Mouse (Mus musculus): ENCODE measurements at regions not wholly inside any gene's neighbourhood (a gene's known extent, or its start where the extent isn't known, plus 50 kb on each side); places are given as distances from the start of the nearest gene placed in this dataset.

GRCm38 (mm10) chr6:20725948-20726347 lies 489.4 kb upstream of the Kcnd2 start:
- Histone ChIP-seq H3K9me3 (ENCODE audit: low read length) (no peaks in the 10 kb centered on the region), H3K36me3 (ENCODE audit: insufficient read depth, low read length) (no peaks in the 10 kb centered on the region), H3K9ac (replicated peaks; ENCODE audit: low read length) (no peak overlapping the region), H3K4me2 (ENCODE audit: low read depth, low read length) (no peak overlapping the region), H3K27ac (no peak overlapping the region), H3K4me3 (ENCODE audit: low read length) (no peak overlapping the region), H3K27me3 (ENCODE audit: insufficient read depth, low read length) (no peaks in the 10 kb centered on the region), H3K4me1 (ENCODE audit: insufficient read depth, low read length) (no peaks in the 10 kb centered on the region)
- TF ChIP-seq CTCF (IDR thresholded peaks at IDR 0.05; ENCODE audit: low read depth) = no peak
- 77% methylated on average over 1 of the region's 1 CpGs for WGBS
- no peak for DNase-seq (ENCODE audit: low spot score)
- no peak for ATAC-seq

GRCm38 (mm10) chr6:20739095-20739494 lies 476.2 kb upstream of the Kcnd2 start:
- Histone ChIP-seq H3K9me3 (ENCODE audit: low read length) (peaks cover 2% of the 10 kb centered on the region; the same call in 1 of the 2 replicates), H3K4me3 (ENCODE audit: low read length) (no peak overlapping the region), H3K4me2 (ENCODE audit: low read depth, low read length) (no peak overlapping the region), H3K36me3 (ENCODE audit: insufficient read depth, low read length) (no peaks in the 10 kb centered on the region), H3K27me3 (ENCODE audit: insufficient read depth, low read length) (no peaks in the 10 kb centered on the region), H3K27ac (no peak overlapping the region), H3K4me1 (ENCODE audit: insufficient read depth, low read length) (no peaks in the 10 kb centered on the region), H3K9ac (replicated peaks; ENCODE audit: low read length) (no peak overlapping the region)
- TF ChIP-seq CTCF (IDR thresholded peaks at IDR 0.05; ENCODE audit: low read depth) = no peak
- no peak for ATAC-seq
- DNase-seq (ENCODE audit: low spot score) = no peak

GRCm38 (mm10) chr6:20740406-20740805 lies 474.9 kb upstream of the Kcnd2 start:
- Histone ChIP-seq H3K4me2 (ENCODE audit: low read depth, low read length) (no peak overlapping the region), H3K9me3 (ENCODE audit: low read length) (peaks cover 2% of the 10 kb centered on the region; the same call in 1 of the 2 replicates), H3K27ac (no peak overlapping the region), H3K36me3 (ENCODE audit: insufficient read depth, low read length) (no peaks in the 10 kb centered on the region), H3K4me1 (ENCODE audit: insufficient read depth, low read length) (no peaks in the 10 kb centered on the region), H3K27me3 (ENCODE audit: insufficient read depth, low read length) (no peaks in the 10 kb centered on the region), H3K4me3 (ENCODE audit: low read length) (no peak overlapping the region), H3K9ac (replicated peaks; ENCODE audit: low read length) (no peak overlapping the region)
- no peak for DNase-seq (ENCODE audit: low spot score)
- no peak for ATAC-seq
- WGBS = 76% methylated on average over 1 of the region's 1 CpGs
- no peak for TF ChIP-seq CTCF (IDR thresholded peaks at IDR 0.05; ENCODE audit: low read depth)

GRCm38 (mm10) chr6:20741240-20741639 lies 474.1 kb upstream of the Kcnd2 start:
- no peak overlapping the region for H3K27ac ChIP-seq
- H3K36me3 ChIP-seq (ENCODE audit: insufficient read depth, low read length) = no peaks in the 10 kb centered on the region
- no peaks in the 10 kb centered on the region for H3K4me1 ChIP-seq (ENCODE audit: insufficient read depth, low read length)
- DNase-seq (ENCODE audit: low spot score) (no peak), ATAC-seq (peak; percentile 51; the same call in 1 of the 2 replicates)
- no peak overlapping the region for H3K4me3 ChIP-seq (ENCODE audit: low read length)
- no peak for TF ChIP-seq CTCF (IDR thresholded peaks at IDR 0.05; ENCODE audit: low read depth)
- no peak overlapping the region for H3K4me2 ChIP-seq (ENCODE audit: low read depth, low read length)
- H3K9ac ChIP-seq (replicated peaks; ENCODE audit: low read length) = no peak overlapping the region
- WGBS = 65% methylated on average over 1 of the region's 1 CpGs
- H3K27me3 ChIP-seq (ENCODE audit: insufficient read depth, low read length) = no peaks in the 10 kb centered on the region
- H3K9me3 ChIP-seq (ENCODE audit: low read length) = peaks cover 2% of the 10 kb centered on the region; the same call in 1 of the 2 replicates

GRCm38 (mm10) chr6:20757240-20757639 lies 458.1 kb upstream of the Kcnd2 start:
- no peaks in the 10 kb centered on the region for H3K36me3 ChIP-seq (ENCODE audit: insufficient read depth, low read length)
- H3K9me3 ChIP-seq (ENCODE audit: low read length) = no peaks in the 10 kb centered on the region
- DNase-seq (ENCODE audit: low spot score) (peak; percentile 4), ATAC-seq (no peak)
- H3K4me1 ChIP-seq (ENCODE audit: insufficient read depth, low read length) = no peaks in the 10 kb centered on the region
- no peak overlapping the region for H3K4me3 ChIP-seq (ENCODE audit: low read length)
- H3K27ac ChIP-seq = no peak overlapping the region
- no peaks in the 10 kb centered on the region for H3K27me3 ChIP-seq (ENCODE audit: insufficient read depth, low read length)
- no peak overlapping the region for H3K9ac ChIP-seq (replicated peaks; ENCODE audit: low read length)
- TF ChIP-seq CTCF (IDR thresholded peaks at IDR 0.05; ENCODE audit: low read depth) = no peak
- no peak overlapping the region for H3K4me2 ChIP-seq (ENCODE audit: low read depth, low read length)

GRCm38 (mm10) chr6:20761300-20761699 lies 454.0 kb upstream of the Kcnd2 start:
- no peak for TF ChIP-seq CTCF (IDR thresholded peaks at IDR 0.05; ENCODE audit: low read depth)
- Histone ChIP-seq H3K4me2 (ENCODE audit: low read depth, low read length) (no peak overlapping the region), H3K36me3 (ENCODE audit: insufficient read depth, low read length) (no peaks in the 10 kb centered on the region), H3K27me3 (ENCODE audit: insufficient read depth, low read length) (no peaks in the 10 kb centered on the region), H3K9ac (replicated peaks; ENCODE audit: low read length) (no peak overlapping the region), H3K4me1 (ENCODE audit: insufficient read depth, low read length) (no peaks in the 10 kb centered on the region), H3K4me3 (ENCODE audit: low read length) (no peak overlapping the region), H3K27ac (no peak overlapping the region), H3K9me3 (ENCODE audit: low read length) (no peaks in the 10 kb centered on the region)
- 79% methylated on average over 1 of the region's 1 CpGs for WGBS
- ATAC-seq = no peak
- no peak for DNase-seq (ENCODE audit: low spot score)

GRCm38 (mm10) chr6:20775872-20776271 lies 439.4 kb upstream of the Kcnd2 start:
- TF ChIP-seq CTCF (IDR thresholded peaks at IDR 0.05; ENCODE audit: low read depth) = no peak
- WGBS = 86% methylated on average over 1 of the region's 1 CpGs
- no peak for DNase-seq (ENCODE audit: low spot score)

More at GRCm38 (mm10) chr6:20775872-20776271, 439.4 kb upstream of the Kcnd2 start:
- H3K4me2 ChIP-seq (ENCODE audit: low read depth, low read length) = no peak overlapping the region
- no peaks in the 10 kb centered on the region for H3K27me3 ChIP-seq (ENCODE audit: insufficient read depth, low read length)
- ATAC-seq = no peak
- no peak overlapping the region for H3K4me3 ChIP-seq (ENCODE audit: low read length)
- H3K9me3 ChIP-seq (ENCODE audit: low read length) = no peaks in the 10 kb centered on the region
- H3K9ac ChIP-seq (replicated peaks; ENCODE audit: low read length) = no peak overlapping the region
- H3K27ac ChIP-seq = no peak overlapping the region
- H3K36me3 ChIP-seq (ENCODE audit: insufficient read depth, low read length) = no peaks in the 10 kb centered on the region
- H3K4me1 ChIP-seq (ENCODE audit: insufficient read depth, low read length) = no peaks in the 10 kb centered on the region

All from hindbrain, postnatal 0 days (tissue).